Mouse (Mus musculus): ENCODE measurements around the gene Slc22a23.

The Slc22a23 gene

DNA sequence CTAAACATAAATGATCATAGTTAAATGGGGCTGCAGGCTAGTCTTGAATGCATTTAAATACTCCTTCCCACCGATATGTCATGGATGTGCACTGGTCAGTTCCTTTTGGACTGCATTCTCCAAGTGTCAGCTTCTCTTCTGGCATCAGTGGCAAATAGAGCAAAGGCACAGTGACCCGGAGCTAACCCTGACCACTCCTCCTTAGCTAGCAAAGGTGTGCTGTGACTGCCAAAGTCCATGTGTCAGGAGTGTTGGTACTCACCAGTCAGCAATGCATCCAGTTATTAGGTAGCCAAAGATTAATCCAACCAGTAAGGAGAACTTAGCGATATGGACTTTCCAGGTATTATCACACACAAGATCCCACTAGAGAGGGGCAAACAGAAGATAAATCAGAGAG is 40.1 kb downstream of the Slc22a23 start:
- no peak for DNase-seq (ENCODE audit: low read depth in 1 of 2, low spot score in 2 of 2)

DNA sequence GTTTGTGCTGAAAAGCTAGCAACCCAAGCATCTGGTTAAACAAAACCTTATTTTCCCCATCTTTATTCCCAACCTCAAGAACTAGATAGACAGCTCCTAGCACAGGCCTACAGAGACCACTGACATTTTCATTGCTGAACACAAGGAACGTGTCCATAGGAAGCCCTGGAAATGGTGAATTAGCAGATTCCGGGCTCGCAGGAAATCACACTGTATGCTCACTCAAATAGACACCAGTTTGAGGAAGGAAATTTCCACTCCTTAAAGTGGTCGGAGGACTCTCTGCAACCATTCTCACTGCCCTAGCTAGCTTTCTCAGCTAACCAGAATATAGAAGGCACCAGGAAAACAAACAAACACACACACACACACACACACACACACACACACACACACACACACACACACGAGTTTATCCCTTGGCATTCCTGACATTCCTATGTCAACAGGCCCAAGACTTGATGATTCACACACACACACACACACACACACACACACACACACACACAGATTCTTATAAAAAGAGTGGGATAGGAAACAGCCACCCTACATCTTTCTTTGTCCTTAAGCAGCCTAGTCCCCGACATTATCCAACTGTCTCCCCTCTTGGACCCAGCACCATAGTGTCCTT is 41.5 kb downstream of the Slc22a23 start:
- no peak for DNase-seq (ENCODE audit: low read depth in 1 of 2, low spot score in 2 of 2)

DNA sequence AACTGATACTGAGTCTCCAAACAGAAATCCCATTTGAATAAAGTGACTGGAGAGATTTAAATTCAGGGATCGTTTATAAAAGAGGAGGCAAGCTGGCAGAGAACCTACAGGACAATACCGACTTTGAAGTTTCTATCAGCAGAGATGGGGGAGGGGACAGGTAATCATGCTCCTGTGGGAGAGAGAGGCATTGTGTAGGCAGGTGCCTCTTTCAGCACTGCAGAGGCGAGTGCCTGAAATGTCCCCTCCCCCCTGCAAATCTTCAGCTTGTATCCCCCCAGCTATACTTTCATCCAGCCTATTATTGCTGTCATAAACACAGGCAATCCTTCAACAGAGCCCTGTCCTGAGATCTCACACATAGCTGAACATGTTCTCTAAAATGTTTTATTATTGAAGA is 43.4 kb downstream of the Slc22a23 start:
- no peak for DNase-seq (ENCODE audit: low read depth in 1 of 2, low spot score in 2 of 2)

DNA sequence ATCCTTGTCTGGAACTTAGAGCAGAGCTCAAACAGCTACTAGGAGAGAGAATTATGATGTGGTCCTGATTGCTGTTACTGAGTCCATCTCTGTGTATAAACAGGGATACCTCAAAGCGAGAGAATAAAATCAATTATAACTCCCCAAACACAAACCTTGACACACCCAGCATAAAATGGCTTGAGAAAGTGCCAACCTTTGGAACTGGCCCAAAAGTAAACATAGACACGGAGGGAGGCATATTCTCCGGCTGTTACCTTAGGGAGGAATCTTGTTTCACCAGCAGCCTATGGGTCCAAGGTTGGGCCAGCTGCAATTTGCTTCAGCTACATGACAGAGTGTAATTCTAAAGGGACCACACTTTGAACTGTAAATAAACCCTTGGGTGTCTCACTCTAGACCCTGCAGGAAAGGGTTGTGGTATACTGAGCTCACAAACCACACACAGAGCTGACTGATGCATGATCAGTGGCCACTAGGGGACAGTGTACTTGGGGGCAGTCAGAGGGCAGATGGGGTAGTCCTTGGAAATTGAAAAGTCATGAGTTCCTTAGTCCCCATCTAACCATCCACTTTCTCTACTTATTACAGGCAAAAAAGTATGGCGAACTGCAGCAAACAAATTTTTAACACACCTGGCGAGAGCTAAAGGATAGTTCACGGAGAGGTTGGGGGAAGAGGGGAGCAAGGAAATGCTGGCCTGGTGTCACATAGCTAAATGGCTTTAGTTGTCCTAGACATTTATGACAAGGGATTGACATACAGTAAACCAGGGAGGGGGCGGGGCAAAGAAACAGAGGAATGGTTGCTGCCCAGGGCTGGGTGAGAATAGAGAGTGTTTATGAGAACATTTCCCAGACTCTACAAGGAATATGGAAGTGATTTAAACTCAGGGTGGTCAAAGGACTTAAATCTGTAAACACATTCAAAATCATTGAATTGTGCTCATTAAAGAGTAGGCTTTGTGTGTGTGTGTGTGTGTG is 45.3 kb downstream of the Slc22a23 start:
- no peak for DNase-seq (ENCODE audit: low read depth in 1 of 2, low spot score in 2 of 2)

DNA sequence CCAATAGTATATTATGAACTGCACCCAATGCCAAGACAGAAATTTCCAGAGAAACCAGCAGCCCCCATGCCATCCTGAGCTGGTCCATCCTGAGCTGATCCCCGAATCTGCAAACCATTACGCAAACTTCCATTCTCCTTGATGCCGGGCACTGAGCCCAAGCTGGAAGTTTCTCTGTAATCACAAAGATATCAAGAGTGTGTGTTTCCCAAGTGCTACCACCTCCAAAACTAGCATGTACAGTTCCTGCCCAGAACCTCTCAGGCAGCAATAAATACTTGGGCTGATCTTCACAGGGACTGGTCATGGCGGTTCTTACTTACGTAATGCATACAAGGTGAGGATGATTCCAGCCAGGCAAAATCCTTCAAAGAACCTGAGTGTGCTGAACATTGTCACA is 46.3 kb downstream of the Slc22a23 start:
- no peak for DNase-seq (ENCODE audit: low read depth in 1 of 2, low spot score in 2 of 2)

DNA sequence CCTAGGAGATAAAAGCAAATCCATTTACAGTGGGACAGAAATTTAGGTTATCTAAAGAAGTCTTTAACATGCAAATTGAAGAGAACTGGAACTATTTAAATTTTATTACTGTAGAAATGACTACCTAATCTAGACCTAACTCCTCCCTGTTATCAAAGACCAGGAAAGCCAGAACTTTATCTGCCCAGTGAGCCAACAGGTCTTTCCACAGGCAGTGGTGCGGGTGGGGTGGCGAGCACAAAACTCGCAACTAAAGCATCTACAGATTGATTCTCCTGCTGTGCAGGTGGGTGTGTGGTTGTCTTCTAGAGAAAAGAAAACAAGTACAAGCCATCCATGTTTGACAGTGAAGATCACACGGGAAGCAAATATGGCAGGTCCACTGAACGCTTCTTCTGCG is 46.9 kb downstream of the Slc22a23 start:
- no peak for DNase-seq (ENCODE audit: low read depth in 1 of 2, low spot score in 2 of 2)

DNA sequence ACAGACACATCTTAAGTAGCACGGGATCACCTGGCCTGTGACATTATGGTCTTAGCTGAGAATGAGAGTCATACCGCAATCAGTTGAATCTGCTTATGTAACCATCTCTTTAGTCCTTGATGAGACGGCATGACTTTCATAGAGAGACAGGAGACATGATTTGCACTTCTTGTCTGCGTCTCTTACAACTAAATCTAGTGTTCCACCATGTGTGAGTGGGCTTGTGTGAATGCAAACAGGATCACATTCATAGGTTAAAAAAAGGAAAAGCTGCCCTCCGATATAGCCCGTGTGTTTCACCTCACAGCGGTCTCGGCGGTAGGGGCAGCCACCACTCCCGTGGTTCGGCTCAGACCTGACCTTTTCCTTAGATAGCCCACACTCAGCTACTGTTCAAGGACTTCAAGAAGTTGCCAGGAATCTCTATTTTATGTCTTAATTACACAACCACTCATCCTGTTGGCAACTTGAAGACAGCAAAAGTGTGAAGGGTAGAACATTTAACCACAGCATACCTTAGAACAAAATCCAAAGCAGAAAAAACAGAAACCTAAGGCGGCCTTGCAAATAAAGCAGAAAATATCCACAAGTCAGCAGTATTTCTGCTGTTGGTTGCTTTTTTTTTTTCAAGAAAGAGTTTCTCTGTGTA is 49.1 kb downstream of the Slc22a23 start:
- no peak for DNase-seq (ENCODE audit: low read depth in 1 of 2, low spot score in 2 of 2)

DNA sequence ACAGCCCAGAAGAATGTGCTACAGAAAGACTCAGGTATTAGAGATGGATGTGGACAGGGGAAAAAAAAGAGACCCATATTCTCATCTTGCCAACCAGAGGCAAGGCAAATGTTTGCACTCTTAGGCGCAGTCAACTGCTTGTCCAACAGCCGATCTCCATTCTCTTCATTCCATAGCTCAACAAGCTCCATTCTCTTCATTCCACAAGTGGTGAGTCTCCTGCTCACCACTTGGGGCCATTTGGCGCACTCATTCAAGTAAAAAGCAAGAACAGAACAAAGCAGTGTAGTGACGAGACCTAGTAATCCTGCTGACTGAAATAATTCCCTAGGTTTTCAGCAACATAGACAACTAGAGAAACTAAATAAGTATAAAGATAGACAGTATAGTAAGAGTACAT is 50.8 kb downstream of the Slc22a23 start:
- DNase-seq (ENCODE audit: low read depth in 1 of 2, low spot score in 2 of 2): no peak

DNA sequence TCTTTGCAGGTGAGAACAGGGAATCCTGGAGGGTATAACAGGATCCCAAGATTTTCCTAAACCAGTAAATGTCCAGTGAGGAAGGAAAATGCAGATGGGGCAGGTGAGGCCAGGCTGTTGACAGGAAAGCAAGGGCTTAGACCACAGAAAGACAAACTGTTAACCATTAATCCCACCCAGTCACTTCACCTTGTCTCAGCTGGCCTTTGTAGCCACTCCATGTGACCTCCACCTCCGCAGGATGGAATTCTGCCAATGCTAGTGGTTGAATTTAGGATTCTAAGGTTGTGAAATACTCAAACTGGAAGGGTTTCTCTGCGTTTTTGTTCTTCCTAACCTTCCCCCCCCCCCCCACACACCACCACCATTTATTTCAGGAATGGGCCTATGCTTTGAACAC is 52.9 kb downstream of the Slc22a23 start:
- DNase-seq (ENCODE audit: low read depth in 1 of 2, low spot score in 2 of 2): no peak

DNA sequence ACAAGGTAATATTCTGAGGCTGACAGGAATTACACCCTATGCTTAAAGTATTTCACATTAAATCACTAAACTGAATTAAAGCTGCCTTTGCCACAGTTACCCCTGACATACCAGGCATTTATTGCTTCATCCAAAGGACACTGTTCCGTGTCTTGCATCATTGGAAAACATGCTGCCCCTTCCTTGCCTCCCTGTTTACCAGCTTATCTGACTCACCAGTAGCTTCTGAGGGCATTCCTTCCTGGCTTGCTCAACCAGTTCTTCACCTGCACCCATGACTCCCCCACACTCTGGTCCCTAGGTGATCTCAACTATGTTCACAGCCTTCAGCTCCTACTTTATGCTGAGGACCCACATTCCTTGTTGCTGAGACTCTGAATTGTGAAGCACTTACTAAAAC is 54.6 kb downstream of the Slc22a23 start:
- DNase-seq (ENCODE audit: low read depth in 1 of 2, low spot score in 2 of 2): no peak

DNA sequence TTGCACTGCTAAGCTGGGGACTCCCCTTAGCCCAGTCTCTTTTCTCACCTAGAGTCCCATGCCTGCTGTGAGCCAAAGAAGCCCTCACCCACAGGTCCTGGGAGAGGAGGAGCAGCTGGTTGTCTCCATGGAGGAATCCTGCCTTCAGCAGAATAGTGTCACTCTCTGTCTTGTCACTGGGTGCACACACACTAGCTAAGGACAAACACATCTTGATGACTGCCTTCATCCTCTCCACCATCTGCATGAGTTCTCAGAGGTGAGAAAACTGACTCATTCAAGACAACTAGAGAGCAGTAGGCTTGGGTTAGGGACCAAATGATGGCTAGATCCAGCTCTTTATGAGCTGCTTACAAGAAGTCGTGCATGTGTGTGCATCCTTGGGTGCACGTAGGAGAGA is 55.4 kb downstream of the Slc22a23 start:
- no peak for DNase-seq (ENCODE audit: low read depth in 1 of 2, low spot score in 2 of 2)

DNA sequence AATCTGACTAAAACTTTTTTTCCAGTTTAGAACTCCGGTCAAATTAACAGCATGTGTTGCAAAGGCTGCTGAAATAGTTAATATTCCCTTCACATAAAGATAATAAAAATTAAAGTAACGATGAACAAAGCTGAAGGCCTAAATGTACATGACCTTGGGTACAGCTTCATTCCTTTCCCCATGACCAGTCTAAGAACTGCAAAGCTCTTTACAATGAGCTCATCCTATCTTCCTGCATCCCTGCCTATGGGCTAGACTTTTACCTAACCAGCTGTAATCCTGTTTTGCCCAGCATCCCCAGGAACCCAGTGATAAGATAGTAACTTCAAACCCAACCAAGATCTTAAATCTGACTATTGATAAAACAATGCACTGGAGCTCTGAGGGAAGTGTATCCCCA is 56.9 kb downstream of the Slc22a23 start:
- no peak for DNase-seq (ENCODE audit: low read depth in 1 of 2, low spot score in 2 of 2)

DNA sequence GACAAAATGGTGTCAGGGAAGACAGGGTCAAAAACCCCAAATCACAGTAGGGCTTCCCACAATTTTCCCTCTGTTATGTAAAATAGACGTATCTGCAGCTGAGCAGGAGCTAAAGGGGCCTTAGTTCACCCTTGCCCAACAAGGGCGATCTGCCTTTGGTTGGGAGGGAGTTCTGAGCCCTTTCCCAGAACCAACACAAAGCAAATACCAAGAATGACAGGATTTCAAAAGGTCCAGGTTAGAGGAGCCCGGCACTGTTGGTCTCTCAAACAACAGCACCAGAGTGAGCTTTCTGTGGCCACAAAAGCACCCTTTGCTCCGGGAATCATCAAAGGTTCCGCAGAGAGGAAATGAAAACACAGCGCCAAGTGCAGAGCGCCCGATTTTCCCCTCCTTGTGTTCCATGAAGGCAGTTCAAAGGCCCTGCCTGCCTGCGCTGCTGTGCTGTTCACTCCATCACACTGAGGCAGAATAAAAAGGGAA is 57.3 kb downstream of the Slc22a23 start:
- no peak for DNase-seq (ENCODE audit: low read depth in 1 of 2, low spot score in 2 of 2)

DNA sequence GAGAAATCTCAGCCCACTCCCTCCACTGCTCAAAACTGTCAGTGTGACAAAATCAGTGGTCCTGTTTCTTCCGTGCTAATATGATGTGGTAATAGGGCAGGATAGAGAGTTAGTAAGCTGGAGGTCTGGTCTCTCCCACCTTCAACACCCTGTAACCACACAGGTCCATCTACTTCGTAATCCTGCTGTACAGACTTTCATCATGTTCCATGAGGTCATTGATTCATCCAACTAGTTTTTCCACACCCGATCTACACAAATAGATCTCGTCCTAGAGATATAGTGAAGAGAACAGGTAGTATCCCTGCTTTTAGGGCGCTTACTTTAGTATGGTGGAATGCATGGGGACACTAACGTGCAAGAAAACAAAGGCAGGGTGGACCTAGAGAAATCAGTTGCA is 63.6 kb downstream of the Slc22a23 start:
- no peak for DNase-seq (ENCODE audit: low read depth in 1 of 2, low spot score in 2 of 2)

DNA sequence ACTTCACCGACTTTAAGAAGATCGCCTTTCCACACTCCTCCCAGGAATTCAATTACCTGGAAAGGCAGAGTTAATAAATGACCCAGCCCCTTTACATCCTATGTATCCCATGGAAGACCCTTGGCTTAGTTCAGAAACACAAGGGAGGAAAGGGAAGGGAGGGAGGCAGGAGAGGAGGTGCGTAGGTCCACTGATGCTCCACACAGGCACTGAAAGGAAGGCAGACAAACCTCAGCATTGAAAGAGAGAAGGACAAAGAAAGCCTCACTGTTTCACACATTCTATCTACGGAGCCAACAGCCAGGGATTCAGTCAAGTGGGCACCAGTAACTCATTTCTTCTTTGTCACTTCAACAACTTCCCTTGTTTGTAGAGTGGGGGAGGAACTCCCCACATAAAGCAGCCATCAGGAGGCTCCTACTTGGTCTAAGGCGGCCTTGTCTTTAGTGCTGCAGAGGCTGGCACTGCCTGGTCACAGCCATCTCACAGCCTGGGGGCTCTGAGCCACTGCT is 66.2 kb downstream of the Slc22a23 start:
- DNase-seq (ENCODE audit: low read depth in 1 of 2, low spot score in 2 of 2): no peak

DNA sequence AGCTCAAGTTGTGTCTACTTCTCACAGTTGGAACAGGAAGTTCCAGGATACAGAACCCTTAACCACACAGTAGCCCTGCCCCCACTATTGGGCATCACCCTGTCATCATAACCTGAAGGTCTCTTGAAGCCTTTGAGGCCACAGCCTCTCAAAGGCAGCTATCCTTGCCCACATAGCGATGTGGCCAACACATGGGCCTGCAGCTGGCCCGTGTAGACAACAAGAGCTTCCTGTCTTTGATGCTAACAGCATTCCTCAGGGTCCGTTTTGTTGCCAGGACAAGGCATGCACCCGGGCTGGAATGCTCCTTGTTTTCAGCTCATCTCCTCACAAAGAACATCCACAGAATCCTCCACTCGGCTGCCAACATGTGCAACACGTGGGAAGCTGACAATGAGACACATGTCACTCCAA is 66.7 kb downstream of the Slc22a23 start:
- DNase-seq (ENCODE audit: low read depth in 1 of 2, low spot score in 2 of 2): no peak

DNA sequence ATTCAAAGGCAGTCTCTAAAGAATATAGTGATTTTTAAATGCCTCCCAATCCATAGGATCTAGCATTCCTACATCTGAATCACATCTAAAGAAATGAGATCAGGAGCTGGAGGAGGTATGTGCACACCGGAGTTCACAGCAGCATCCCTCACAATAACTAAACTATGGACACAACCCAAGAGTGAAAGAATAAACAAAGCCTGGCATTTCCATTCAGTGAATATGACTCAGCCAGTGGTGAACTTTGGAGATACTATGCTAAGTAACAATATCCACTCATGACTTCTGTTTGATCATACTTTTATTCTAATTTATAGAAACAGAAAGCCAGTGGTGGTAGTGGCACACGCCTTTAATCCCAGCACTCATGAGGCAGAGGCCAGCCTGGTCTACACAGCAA is 67.4 kb downstream of the Slc22a23 start:
- no peak for DNase-seq (ENCODE audit: low read depth in 1 of 2, low spot score in 2 of 2)

DNA sequence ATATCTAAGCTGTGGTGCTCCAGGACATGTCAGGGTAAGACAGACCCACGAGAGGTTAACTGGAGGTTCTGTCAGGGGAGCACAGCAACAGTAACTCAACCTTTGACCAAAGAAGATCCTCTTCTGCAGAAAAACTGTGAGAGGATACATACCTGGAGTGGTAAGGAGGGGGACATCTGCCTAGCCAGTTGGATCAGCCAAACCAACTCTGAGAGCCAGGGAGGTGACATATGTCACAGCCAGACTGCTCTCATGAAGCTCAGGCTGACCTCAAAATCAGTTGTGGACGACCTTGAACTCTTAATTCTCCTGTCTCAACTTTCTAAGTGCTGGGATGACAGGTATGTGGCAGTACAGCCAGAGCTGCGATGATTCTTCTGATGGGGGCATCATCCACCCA is 68.0 kb downstream of the Slc22a23 start:
- no peak for DNase-seq (ENCODE audit: low read depth in 1 of 2, low spot score in 2 of 2)

DNA sequence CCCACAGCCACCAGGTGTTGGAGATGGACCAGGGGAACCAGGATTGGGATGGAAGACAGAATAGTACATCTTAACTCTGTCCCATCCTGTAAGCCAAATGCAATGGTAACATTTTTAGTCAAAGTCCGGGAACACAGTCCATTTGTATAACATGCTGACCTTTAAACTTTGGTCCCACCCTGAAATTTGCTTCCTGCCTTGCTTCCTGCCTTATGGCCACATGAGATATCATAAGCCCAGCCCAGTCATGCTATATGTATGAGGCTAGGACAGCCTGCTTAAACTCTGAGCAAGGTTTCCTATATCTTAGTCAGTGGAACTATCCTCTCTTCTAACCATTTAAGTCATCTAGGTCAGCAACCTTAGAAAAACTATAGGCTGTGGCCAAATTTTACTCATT is 70.1 kb downstream of the Slc22a23 start:
- DNase-seq (ENCODE audit: low read depth in 1 of 2, low spot score in 2 of 2): no peak

DNA sequence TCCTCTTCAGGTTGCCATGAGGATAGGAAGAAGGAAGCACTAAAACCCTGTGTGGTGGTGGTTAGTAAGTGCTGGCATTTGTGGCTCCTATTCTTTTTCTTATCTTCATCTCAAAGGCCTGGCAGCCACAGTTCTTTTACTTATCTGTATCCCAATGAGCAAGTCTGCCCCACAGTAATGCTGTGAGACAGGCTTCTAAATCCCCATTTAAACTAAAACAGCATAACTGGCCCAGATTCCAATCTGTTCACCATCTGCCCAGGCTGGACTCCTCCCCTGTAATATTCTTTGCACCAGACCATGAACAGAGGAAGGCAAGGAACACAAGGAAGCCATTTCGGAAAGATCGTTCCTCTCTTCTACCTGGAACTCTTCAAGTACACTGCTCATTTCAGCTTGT is 70.6 kb downstream of the Slc22a23 start:
- DNase-seq (ENCODE audit: low read depth in 1 of 2, low spot score in 2 of 2): no peak

DNA sequence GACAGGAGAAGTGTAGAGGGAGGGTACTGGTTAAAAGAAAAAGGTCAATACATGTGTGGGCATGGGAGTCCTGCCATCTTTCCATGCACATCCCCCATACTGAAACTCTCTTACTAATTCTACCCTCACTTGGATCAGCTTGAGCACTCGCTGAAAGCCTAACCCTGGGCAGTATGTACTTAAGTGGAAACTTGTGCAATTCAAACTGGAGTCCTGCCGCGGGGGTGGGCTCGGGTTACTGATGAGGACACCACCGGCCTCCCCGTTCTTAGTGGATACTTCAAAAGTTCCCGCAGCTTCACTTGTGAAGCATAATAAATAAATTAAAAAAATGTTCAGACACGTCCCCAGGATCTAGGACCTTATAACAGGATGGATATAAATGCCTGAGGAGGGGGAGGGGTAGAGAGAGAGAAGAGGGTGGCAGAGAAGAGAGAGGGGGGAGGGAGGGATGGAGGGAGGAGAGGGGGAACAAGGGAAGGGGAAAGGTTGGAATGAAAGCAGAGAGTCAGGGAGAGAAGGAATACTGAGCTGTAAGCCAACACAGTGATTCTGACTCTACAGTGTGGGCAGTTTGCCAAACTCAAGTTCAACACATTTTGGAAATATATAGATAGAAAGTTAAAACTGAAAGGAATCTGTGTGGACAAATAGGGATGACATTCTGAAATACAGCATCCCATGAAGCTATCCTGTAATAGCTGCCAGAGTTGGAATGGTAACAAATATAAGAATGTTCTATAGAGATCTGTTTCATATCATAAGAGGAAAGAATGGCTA is 72.5 kb downstream of the Slc22a23 start:
- no peak for DNase-seq (ENCODE audit: low read depth in 1 of 2, low spot score in 2 of 2)
